Mouse (Mus musculus): ENCODE data around the gene Esrra.
"Not testable (repeated sequence)": the region's sequence is repeated elsewhere in the genome, so short reads cannot be mapped to it uniquely, and the experiment has no call there.

Gene Esrra

GRCm38 (mm10) chr19:6907094-6907493 is 14.5 kb downstream of the Esrra start:
- in situ Hi-C loops (cut with MboI; ENCODE audit: unreplicated experiment in 2 of 2) = no loop called here

DNA sequence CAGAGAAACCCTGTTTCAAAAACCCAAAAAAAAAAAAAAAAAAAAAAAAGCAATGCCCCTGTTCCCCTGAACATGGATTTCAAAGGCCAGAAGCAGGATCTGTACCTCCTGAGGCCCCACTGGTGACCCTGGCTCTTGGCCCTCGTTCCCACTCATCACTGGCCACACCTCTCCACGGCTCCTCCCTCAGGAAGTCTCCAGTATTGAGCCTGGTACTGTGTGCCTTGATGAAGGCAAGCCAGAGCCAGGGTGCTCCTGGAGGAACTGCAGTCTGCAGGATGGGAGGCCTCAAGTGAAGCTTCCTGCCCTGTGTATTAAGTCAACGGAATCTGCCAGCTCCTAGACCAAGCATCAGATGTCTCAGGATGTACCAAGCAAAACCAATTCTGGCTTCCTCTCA is 15.4 kb downstream of the Esrra start:
- in situ Hi-C loops (cut with MboI; ENCODE audit: unreplicated experiment in 2 of 2) = no loop called here

- in situ Hi-C loops (cut with MboI; ENCODE audit: unreplicated experiment in 2 of 2) = no loop called here
Measured at GRCm38 (mm10) chr19:6905498-6906159, 16.0 kb downstream of the Esrra start.

DNA sequence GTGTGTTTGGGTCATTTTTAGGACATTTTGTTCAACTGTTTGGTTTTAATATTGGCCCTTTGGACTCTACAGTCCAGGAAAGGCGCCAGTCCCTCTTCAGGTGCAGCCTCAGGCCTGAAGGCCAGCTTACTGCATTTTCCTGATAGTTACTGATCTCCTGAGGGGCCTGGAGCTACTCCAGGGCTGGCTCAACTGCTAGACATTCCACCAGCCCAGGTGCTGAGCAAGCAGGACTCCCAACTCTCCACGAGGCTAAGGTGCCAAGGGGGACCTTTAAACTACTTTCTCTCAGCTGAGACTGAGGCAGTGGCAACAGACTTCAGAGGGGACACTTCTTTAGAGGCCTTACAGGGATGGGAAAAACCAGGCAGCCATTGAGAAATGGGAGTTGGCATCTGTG is 16.8 kb downstream of the Esrra start:
- in situ Hi-C loops (cut with MboI; ENCODE audit: unreplicated experiment in 2 of 2) = no loop called here

DNA sequence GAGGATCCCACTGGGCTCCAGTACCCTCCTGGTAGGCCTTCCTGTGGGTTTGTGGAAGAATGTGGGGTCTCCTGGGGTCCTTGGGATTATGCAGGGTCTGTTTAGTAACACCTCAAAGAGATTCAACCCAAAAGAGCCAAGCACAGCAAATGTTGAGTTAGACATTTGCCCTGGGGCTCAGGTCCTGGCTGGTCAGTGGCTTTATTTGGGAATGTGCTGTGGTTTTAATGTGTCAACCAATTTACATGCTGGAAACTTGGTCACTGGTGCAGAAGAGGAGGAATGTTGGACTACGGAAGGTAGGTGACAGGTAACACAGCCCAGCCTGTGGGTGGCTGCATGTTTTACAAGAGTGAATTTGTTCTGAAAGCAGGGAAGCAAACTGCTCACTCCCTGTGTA is 18.6 kb downstream of the Esrra start:
- in situ Hi-C loops (cut with MboI; ENCODE audit: unreplicated experiment in 2 of 2) = no loop called here

DNA sequence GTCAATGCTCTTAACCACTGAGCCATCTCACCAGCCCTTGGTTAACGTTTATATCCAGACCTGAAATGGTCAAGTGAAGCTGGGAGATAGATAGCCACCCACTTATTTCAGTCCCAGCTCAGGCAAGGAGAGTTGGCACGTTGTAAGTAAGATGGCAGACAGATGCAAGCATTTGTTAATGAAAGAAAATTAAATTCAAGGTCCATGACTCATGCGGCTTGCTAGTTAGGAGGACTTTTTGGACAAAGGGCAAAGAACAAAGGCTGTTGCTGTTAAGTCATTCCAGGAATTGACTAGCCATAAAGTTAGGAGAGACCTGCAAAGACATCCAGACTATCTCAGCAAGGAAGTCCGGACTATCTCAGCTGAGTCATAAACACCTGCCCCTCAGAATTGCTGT is 22.0 kb downstream of the Esrra start:
- in situ Hi-C loops (cut with MboI; ENCODE audit: unreplicated experiment in 2 of 2) = no loop called here

GRCm38 (mm10) chr19:6895608-6896305 is 25.9 kb downstream of the Esrra start:
- in situ Hi-C loops (cut with MboI; ENCODE audit: unreplicated experiment in 2 of 2) = not testable (repeated sequence)

- in situ Hi-C loops (cut with MboI; ENCODE audit: unreplicated experiment in 2 of 2) = no loop called here
Measured at GRCm38 (mm10) chr19:6893731-6894451, 27.7 kb downstream of the Esrra start.

- in situ Hi-C loops (cut with MboI; ENCODE audit: unreplicated experiment in 2 of 2) = no loop called here
Measured at GRCm38 (mm10) chr19:6892512-6892911, 29.1 kb downstream of the Esrra start.

- in situ Hi-C loops (cut with MboI; ENCODE audit: unreplicated experiment in 2 of 2) = no loop called here
Measured at GRCm38 (mm10) chr19:6877965-6878364, 43.6 kb downstream of the Esrra start.

DNA sequence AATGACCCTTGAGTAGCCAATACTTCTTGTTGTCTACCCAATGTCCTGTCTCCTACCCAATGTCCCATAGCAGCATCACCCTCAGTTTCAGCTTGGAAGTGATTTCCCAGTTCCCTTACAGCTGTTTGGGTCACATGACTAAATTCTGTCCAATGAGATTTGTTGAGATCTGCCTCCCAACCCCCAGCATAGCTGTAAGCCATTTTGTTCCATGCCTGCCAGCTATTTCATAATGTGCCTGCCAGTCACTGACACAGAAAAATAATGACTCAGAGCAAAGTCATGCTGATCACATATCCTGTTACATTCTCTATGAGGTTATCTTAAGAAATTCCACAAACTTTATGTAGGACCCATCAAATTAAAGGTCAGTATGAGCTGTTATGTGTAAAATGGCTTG is 44.8 kb downstream of the Esrra start:
- in situ Hi-C loops (cut with MboI; ENCODE audit: unreplicated experiment in 2 of 2) = no loop called here

- in situ Hi-C loops (cut with MboI; ENCODE audit: unreplicated experiment in 2 of 2) = no loop called here
Measured at GRCm38 (mm10) chr19:6875834-6876233, 45.8 kb downstream of the Esrra start.

DNA sequence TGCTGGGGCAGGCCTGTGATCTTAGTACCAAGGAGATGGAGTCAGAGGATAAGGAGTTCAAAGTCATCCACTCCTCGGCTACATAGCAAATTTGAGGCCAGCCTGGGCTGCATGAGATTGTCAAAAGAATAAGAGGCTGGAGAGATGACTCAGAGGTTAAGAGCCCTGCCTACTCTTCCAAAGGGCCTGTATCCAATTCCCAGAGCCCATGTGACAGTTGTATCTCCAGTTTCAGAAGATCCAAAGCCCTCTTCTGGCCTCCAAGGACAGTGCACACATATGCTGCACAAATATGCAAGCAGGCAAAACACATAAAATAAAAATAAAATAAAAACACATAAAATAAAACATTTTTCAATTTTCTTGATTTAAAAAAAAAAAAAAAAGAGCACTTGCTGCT is 47.4 kb downstream of the Esrra start:
- in situ Hi-C loops (cut with MboI; ENCODE audit: unreplicated experiment in 2 of 2) = loop anchor here (5.0 kb wide), 1 partner anchor 38 kb away; the partner anchor contains the start of gene Prdx5 (in 2 of the 2)

- in situ Hi-C loops (cut with MboI; ENCODE audit: unreplicated experiment in 2 of 2) = loop anchor here (5.0 kb wide), 1 partner anchor 40 kb away; the partner anchor contains the start of gene Prdx5 (in 2 of the 2)
Measured at GRCm38 (mm10) chr19:6872701-6873100, 48.9 kb downstream of the Esrra start.

DNA sequence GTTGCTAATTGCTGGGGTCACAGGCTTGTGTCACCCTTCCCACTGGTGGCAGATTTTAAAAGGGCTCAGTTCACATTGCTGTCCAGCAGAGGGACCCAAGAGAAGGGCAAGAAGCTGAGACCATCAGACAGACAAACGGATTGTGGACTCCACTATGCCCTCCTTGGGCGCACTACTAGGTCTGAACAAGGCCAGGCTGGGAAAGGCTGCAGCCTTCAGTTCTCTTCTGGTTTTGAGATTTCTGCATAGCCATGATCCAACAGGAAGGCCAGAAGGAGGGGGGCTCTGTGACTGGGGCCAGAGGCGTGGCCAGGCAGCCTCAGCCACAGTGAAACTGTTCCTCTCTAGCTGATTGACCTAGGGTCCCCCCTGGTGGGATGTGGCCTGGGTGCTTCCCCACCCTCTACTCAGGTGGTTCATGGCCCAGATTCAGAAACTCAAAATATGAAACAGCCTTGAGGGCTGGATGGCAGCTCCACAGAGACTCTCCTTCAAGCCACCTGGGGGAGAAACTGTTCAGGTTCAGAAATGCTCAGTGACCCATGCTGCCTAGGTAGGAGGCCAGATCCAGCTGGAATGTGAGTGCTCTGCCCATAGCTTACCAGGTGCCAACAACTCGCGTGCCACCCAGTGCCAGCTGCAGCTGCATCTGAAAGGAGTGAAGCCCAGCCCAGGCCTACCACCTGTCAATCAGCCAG is 49.9 kb downstream of the Esrra start:
- in situ Hi-C loops (cut with MboI; ENCODE audit: unreplicated experiment in 2 of 2) = loop anchor here (5.0 kb wide), 1 partner anchor 41 kb away; the partner anchor contains the start of gene Prdx5 (in 2 of the 2)

DNA sequence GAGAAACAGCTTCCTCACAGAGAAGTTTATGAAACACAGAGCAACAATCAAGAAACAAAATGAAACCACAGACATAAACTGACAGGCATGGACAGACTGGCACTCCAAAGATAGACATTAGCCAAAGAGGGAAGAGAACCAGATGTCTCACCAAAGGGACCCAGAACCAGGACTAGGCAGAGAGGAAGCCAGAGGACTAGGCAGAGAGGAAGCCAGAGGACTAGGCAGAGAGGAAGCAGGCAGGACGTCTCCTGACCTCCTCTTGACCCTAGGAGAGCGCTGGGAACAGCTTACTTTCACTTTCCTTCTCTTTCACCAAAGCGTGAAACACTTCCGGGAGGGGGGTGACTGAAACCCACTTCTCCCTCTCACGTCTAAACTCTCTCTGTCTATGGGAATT is 52.3 kb downstream of the Esrra start:
- in situ Hi-C loops (cut with MboI; ENCODE audit: unreplicated experiment in 2 of 2) = no loop called here

DNA sequence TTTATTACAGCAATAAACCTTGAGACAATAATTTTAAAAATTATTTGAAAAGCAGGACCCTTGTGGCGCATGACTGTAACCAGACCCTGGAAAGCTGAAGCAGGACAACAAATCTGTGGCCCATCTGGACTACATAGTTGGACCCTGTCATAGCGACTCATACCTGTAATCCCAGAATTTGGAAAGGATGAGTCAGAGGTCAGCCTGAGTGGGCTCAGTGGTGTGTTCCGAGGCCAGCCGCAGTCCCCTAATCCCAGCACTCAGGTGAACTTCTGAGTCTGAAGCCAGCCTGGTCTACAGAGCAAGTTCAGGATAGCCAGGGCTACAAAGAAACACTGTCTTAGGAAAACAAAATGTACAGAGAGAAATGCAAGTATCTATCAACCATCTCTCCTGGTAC is 60.2 kb downstream of the Esrra start:
- in situ Hi-C loops (cut with MboI; ENCODE audit: unreplicated experiment in 2 of 2) = no loop called here
